Mouse (Mus musculus) telencephalon, adult 2 months (tissue): ENCODE measurements at regions not wholly inside any gene's neighbourhood (a gene's known extent, or its start where the extent isn't known, plus 50 kb on each side); places are given as distances from the start of the nearest gene placed in this dataset.
"Not testable (repeated sequence)": the region's sequence is repeated elsewhere in the genome, so short reads cannot be mapped to it uniquely, and the experiment has no call there.

Experiments used
- DNase-seq: peaks from one replicate; pipeline ENCODE4 v3.0.0-alpha.2; 2011; ENCODE audit warnings: low read depth, low spot score

DNA sequence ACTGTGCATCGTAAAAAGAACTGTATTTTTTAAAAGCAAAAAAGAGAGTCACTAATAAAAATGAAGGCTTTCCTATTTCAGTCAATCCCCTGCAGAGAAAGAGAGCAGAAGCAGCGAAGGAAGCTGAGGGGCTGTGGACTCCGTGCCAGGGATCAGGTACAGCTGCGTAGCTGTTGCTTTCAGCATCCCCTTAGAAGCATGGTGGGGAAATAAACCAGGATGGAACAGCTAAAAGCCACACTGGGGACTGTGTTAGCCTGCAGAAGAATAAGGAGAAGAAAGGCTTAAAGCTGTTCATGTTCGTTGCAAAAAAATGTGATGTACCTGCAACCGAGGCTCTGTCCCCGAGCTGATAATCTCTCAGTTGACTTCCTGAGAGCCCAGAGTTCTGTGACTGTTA, 1302.6 kb upstream of the Sel1l start:
- DNase-seq = no peak

DNA sequence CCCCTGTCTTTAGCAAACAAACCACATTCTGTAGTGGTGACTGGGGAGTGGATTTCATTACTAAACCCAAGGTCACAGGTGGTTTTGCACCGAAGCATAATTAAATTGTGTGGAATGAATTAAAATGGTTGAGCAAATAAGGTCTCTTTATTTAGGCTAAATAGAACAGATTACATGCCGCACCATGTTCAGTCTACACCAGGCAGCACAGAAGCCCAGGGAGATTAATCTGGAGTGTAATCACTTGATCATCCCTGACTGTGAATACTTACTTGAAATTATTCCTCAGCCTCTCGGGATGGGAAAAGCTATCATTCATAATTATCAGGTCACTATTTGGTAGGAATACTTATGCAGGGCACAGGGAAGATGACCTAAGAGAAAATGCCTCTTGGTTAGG, 1293.3 kb upstream of the Sel1l start:
- DNase-seq = no peak

DNA sequence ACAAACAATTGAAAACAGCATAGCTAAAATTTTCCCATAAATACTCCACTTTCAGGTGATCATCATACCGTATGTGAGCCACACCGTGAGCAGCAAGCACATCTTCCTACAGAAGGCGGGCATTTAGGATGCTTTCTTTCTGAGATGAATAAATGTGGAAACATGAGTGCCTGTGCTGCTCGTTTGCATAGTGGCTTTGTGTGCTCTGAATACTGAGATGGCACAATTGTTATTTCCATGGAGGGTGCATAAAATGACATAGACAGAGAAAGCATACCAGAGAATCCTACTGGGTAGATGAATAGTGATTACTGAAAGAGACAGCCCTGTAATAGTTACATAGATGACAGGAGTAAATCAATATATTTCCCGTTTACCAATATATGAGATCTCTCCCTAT, 1287.4 kb upstream of the Sel1l start:
- DNase-seq = no peak

DNA sequence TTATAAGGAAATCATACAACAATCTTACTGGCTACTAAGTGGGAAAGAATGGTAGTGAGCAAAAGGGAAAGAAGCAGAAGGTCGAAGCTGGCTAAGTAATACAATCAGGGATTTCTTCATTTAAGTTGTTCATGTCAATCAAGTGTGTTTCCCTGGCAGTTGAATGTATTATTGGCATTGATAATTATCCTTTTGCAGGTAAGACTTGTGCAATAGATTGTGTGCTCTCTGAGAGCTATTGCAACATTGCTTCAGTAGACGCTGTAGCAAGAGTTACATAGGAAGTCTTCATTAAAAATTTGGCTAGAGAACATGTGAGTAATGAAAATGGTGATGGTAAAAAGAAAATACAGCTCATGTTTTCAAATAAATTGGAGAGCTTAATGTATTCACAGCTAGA, 1273.3 kb upstream of the Sel1l start:
- no peak for DNase-seq

DNA sequence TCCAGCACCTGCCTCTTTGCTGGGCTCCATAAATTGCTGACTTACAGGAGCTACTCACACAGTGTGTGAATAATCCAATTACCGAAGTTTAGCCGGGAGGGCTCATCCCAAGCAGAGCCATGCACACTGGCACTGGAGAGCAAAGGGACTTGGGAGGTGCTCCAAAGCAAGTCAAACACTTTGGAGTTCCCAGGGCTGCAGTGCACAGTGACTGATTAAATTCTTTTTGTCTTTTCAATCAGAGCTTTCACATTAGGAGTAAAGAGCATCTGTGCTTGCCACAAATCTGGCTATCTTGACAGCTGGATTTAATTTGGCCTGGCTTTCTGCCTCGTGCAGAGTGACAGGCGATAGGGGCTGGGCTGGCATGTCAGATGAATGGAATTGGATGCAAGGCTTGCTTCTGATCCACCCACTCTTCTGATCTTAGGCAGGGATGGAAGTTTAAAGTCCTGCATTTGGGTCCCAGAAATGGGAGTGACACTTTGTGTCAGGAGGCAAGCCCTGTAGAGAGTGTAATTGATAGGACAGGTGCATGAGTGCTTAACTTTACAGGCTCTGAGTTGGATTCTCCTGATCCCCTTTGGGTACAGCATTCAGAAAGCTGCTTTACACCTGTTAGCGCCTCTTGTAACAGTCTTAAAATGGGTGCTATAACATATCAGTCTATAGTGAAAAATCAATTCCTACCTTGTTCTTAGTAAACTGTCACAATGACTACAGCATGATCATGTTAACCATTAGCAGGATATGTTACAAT, 1239.3 kb upstream of the Sel1l start:
- DNase-seq = no peak

DNA sequence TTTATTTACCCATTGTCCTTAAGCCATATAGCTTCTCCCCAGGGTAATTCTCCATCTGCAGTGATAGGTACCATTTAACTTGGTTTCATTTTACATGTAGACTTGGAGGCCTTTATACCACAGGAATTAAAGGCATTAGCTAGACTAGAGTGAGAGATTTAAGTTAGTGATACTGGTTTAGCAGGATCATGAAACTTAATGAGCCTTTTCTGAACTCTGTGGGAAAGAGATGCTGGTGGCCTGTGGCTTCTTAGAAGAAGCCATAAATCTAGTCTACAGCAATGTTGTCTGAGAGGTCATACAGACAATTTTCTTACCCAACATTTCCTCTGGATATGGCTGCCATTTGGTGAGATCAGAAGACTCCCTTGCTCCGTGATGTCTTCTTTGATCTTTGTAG, 1214.9 kb upstream of the Sel1l start:
- DNase-seq = no peak

DNA sequence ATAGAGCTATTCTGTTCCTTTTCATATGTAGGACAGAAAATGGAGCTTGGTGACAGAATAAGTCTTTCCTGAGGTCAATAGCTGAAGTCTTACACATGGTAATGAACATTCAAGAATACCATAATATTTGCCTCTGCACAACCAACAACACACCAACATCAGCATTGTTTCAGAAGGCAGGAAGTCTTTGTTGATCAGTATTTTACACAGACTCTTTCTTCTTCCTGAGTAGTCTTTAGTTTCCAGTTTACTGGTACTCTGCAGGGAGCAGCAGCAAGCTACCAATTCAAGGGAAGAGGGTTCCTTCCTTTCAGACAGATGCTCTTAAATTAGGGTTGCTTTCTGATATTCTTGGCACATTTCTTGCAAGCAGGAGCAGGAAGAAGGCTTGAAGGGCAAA, 1170.7 kb upstream of the Sel1l start:
- DNase-seq = no peak

DNA sequence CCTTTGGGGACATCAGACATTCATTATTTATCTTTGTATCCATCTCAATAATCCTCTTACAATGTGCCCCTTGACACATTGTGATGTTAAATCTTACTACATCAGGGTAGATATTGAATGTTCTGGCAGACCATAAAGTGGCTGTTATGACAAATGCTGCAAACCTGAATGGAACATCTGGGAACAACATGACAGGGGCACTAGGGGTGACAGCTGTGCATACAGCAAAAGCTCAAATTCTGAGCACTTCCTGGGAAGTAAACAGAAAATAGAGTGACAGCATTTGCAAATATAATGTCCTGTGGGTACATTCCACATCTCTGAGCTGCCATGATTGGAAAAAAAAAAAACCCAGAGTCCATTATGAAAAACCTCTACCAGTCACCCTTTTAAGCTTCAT, 1162.6 kb upstream of the Sel1l start:
- DNase-seq = no peak

DNA sequence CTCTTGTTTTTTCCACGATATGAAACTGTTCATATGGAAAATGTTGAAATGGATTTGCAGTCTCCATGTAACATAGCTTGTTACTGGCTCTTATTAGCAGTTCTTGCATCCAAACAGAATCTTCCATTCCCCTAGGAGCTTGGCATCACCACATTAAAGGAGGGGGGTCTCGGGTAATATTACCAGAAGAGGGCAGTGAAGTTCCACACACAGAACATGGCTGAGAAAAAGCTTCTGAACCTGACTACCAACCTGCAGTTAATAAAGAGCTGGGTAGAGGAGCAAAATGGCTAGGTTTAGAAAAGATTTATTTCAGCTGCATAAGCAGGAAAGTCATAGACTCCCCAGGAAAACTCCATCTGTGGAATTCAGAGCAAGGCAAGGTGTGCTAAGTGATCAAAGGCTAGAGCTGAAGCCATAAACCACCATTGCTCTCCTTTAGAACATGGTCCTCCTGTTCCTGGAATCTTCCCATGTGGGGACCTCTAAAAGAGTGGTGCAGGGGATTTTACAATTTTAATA, 1157.9 kb upstream of the Sel1l start:
- no peak for DNase-seq

DNA sequence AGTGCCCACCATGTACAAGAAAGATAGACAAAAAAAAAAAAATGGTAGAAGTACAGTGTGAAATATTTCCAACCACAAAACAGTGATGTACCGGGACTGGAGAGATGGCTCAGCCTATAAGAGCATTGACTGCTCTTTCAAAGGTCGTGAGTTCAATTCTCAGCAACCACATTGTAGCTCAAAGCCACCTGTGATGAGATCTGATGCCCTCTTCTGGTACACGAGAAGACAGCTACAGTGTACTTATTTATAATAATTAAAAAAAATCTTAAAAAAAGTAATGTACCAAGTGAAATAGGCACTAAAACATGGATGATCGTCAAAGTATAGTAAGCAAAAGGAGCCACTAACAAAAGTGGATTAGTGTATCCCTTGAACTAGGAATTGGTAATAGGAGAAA, 1154.2 kb upstream of the Sel1l start:
- DNase-seq = no peak

DNA sequence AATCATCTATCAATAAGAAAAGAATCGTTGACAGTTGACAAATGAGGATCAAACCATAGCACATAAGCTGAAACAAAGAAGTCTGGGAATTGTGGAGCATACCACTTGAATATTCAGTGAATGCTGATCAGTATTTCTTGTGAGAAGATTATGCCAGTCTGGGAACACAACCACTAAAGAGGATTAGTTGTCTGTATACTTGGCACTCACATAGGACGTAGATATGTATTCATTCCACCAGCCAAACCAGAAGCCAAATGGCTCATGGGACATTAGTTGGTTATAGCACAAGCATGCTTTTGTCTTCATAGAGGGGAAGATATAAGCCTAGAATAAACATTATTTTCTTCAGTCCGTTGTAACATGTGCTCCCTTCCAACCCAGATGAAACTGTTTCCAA, 1126.7 kb upstream of the Sel1l start:
- no peak for DNase-seq

DNA sequence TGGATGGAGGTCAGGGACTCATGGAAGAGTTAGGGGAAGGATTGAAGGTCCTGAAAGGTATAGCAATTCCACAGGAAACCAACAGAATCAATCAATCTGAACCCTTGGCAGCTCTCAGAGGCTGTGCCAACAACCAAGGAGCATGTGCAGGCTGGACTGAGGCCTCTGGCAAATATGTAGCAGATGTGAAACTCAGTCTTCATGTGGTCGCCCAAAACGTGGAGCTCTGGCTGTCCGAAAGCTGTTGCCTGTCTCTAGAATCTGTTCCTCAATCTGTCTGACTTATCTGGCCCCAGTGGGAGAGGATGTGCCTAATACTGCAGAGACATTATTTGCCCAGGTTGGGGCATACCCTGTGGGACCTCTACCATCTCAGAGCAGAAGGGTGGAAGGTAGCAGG, 1095.4 kb upstream of the Sel1l start:
- DNase-seq = no peak

DNA sequence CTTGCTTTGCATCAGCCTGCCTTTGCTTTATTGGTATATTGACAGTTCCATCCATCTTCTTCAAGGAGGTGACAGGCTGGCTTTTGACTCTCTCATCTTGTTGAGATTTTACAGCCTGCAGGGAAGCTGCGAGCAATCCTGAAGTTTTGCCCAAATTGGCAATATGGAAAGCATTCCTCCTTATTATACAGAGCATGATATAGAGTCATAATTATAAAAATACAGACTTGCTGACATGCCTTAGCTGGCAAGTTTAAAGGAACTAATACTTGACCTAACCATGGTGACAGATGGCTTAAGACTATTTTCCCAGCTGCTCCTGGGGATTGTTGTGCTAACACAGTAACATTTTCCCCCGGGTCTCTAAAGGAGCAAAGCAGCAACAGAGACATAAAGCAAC, 1078.6 kb upstream of the Sel1l start:
- DNase-seq = no peak

DNA sequence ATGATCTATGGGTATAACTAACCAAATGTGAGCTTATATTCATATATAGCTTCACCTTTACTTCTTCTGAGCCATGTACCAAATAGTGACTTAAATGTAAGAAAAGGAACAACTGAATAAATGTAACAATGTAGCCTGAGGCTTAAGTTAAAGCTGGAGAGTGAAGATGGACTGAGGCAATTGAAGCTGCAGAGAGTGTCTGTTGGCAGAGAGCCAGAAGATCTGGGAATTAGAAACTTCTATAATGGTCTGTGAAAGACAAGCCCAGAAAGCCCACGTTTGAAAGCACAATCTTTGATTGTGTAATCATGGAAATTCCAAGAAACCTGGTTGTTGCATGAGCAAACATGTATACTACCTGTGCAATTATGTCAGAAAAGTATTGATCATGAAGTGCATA, 1078.0 kb upstream of the Sel1l start:
- DNase-seq = no peak

DNA sequence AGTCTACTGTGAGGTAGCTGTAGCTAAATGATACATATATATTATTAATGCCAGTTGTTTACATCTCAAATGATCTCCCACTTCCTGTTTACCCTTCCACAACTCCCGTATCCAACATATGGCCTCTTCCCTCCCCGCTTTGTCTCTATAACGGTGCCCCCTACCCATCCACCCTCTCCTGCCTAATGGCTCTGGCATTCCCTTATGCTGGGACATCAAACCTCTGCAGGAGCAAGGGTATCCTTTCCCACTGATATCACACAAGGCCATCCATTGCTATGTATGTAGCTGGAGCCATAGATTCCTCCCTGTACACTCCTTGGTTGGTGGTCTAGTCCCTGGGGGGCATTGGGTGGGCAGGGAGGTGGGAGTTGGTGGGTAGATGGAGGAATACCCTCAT, 1071.0 kb upstream of the Sel1l start:
- no peak for DNase-seq

DNA sequence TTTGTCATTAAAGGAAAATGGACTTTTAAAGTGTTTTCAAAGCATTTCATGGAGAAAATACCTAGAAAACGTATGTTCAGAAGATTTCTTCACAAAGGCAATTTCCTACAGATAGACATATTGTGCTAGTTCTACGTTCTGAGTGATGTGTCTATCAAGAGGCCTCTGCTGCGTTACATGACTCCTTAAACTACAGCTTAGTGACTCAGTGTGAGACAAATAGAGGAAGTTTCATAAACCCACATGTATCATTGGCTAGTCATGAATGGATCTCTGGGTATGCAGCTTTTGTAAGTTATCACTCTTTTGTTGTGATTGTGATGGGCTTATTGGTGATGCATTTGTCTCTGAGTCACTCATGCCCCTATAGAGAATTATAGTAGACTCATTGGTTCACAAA, 1067.3 kb upstream of the Sel1l start:
- DNase-seq = no peak

DNA sequence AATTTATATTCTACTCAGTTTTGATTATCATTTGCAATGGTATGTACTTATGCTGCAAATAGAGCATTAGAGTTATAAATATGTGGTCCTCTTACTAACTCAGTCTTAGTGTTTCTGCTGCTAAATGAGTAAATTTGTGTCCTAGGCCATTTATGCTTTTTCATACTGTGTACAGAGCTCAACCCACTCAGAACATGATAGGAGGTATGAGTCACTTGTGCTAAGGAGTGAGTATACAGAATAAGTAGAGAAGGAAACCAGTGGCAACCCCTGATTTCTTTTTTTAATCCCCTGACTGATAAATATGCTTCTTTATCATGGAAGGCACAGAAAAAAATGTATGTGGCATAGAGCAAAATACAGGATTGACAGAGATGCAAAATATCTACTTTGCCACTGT, 1066.8 kb upstream of the Sel1l start:
- peak; percentile 23 for DNase-seq

DNA sequence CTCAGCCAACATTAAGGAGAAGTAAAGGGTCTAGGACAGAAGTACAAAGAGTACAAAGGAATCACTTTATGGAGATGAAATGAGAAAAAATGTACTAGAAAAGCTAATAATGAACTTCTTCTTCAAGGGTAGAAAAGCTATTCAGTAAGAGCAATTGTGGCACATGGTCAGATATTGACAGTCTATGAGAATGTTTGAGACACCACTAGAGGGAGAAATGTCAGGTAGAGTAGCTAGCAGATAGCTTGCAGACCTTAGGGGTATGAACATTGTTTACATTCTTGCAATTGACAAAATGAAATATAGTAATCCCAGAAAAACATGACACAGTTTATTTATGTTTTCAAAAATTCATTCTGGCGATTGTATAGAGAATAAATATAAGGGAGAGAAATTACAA, 1066.2 kb upstream of the Sel1l start:
- no peak for DNase-seq

DNA sequence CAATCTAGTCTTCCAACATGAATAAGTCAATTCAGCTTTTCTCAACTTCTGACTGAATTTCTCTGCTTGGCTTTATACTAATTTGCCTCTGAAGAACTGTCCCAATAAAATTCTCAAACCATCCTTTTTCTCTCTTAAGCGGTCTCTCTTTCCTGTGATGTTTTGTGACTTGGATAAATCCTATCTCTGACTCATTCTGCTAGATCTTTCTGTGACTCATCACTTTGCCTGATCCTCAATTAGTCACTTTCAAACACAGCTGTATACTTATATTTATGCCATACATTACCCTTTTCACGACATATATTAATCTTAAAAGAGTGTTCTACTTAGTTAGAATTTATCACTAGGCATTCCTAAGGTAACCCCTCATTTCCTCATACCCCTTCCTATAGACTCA, 1055.4 kb upstream of the Sel1l start:
- peak; percentile 19 for DNase-seq

DNA sequence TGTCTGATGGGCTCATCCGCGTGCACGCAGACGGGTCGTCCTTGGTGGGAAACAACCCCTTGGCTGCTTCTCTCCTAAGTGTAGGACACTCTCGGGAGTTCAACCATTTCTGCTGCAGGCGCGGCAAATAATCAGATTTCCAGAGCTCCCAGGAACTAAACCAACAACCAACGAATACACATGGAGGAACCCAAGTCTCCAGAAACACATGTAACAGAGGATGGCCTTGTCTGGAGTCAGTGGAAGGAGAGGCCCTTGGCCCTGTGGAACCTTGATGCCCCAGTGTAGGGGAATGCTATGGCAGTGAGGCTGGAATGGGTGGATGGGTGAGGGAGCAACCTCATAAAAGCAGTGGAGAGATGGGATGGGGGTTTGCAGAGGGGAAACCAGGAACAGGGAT, 1043.4 kb upstream of the Sel1l start:
- no peak for DNase-seq

DNA sequence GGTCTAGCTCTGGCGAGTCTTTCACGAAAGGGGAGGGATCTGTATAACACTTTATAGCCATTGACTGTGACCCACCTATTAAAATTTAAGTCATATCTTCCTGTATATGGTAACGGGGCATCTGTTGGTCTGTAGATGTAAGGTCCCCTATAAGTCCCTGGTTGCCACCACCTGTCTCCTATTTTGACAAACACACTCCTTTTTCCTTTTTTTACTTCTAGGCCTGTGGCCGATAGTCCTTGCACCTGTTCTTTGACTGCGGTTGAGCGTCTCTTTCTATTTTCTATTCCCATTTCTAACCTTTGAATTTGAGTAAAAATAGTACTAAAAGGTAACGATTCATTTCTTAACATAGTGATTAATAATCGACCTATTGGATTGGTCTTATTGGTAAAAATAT, 1042.7 kb upstream of the Sel1l start:
- DNase-seq = not testable (repeated sequence)

DNA sequence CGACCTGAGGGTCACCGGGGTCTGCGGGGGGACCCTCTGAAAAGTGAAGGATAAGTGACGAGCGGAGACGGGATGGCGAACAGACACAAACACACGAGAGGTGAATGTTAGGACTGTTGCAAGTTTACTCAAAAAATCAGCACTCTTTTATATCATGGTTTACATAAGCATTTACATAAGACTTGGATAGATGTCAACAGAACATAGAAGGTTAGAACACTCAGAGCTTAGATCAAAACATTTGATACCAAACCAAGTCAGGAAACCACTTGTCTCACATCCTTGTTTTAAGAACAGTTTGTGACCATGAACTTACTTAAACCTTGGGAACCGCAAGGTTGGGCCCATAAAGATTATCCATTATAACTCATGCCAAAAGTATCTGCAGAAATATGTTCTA, 1042.2 kb upstream of the Sel1l start:
- DNase-seq = not testable (repeated sequence)

DNA sequence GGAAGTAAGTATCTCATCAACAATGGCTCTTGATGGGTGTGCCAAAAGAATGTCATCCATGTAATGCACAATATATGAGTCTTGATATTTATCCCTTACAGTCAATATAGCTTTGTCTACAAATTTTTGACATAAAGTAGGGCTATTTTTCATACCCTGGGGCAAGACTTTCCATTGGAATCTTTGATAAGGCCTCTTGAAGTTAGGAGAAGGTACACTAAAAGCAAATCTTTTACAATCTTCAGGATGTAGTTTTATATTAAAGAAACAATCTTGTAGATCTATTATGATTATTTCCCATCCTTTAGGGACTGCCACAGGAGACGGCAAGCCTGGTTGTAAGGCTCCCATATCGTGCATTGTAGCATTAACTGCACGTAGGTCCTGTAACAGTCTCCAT, 1038.8 kb upstream of the Sel1l start:
- no peak for DNase-seq
